Mouse (Mus musculus): Measurements from ENCODE around the gene Cldn13. TPM values are rescaled to one million over a fixed set of nuclear protein-coding genes. Genes with fewer than 3 reads are reported as not detected.

The Cldn13 gene
- polyA plus RNA-seq, 1 experiment from 2014 or later, result 2.5 TPM

- Histone ChIP-seq H3K9me3 (peaks cover 5% of the 10 kb centered on the region; the same call in 1 of the 2 replicates), H3K4me3 (no peak overlapping the region), H3K4me1 (no peaks in the 10 kb centered on the region), H3K4me2 (replicated peaks) (no peak overlapping the region), H3K27ac (replicated peaks) (no peak overlapping the region), H3K27me3 (no peaks in the 10 kb centered on the region), H3K9ac (replicated peaks) (no peak overlapping the region), H3K36me3 (no peaks in the 10 kb centered on the region)
- no peak for ATAC-seq (ENCODE audit: low FRiP score, low read depth)
- 75% methylated on average over 3 of the region's 3 CpGs for WGBS
These were observed 2.0 kb downstream of the Cldn13 start for GRCm38 (mm10) chr5:134913352-134913751.

- 92% methylated on average over 2 of the region's 2 CpGs for WGBS
- no peak overlapping the region for H3K27ac ChIP-seq (replicated peaks)
- no peak overlapping the region for H3K4me2 ChIP-seq (replicated peaks)
- no peaks in the 10 kb centered on the region for H3K36me3 ChIP-seq
- H3K4me3 ChIP-seq, result no peak overlapping the region
- no peaks in the 10 kb centered on the region for H3K9me3 ChIP-seq
- H3K27me3 ChIP-seq, result no peaks in the 10 kb centered on the region
- H3K9ac ChIP-seq (replicated peaks), result no peak overlapping the region
- ATAC-seq (ENCODE audit: low FRiP score, low read depth), result no peak
- no peaks in the 10 kb centered on the region for H3K4me1 ChIP-seq
These were observed 3.4 kb downstream of the Cldn13 start for GRCm38 (mm10) chr5:134911901-134912300.

DNA sequence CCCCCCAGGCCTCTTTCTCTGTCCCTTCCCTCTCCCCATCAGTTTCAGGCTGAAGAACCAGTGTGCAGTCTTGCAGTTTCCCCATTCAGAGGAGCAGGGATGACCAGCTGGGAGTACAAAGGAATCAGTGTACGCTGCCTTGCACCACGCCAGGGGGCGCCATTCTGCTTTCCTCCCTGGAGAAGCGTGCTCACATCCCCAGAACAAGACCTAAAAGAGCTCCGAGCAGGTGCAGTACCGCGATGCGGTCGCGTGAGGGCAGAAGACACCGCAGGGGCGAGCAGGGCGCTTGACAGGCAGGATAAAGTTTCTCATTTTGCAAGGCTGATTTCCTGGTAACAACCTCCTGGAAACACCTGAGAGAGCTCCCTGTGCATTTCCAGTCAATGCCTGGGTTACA, 8.2 kb downstream of the Cldn13 start:
- Histone ChIP-seq H3K36me3 (no peaks in the 10 kb centered on the region), H3K4me1 (no peaks in the 10 kb centered on the region), H3K4me2 (replicated peaks) (no peak overlapping the region), H3K9ac (replicated peaks) (no peak overlapping the region), H3K9me3 (no peaks in the 10 kb centered on the region), H3K27me3 (no peaks in the 10 kb centered on the region), H3K27ac (replicated peaks) (no peak overlapping the region), H3K4me3 (no peak overlapping the region)
- 0 out of 2 replicates have a peak, but pooled peaks have one; percentile 75 for ATAC-seq (ENCODE audit: low FRiP score, low read depth)
- 1% methylated on average over 13 of the region's 13 CpGs for WGBS

- no peak within 1 kb of the TSS for H3K4me3 ChIP-seq
- no peak within 1 kb of the TSS for H3K9ac ChIP-seq (replicated peaks)
- H3K9me3 ChIP-seq, result no peaks in the 10 kb centered on the region
- H3K4me1 ChIP-seq, result no peaks in the 10 kb centered on the region
- H3K36me3 ChIP-seq, result no peaks in the 10 kb centered on the region
- no peak within 1 kb of the TSS for H3K27ac ChIP-seq (replicated peaks)
- WGBS, result 73% methylated on average over 6 of the region's 6 CpGs
- no peak within 1 kb of the TSS for H3K4me2 ChIP-seq (replicated peaks)
- no peaks in the 10 kb centered on the region for H3K27me3 ChIP-seq
- no peak for ATAC-seq (ENCODE audit: low FRiP score, low read depth)
These were observed 8.7 kb downstream of the Cldn13 start, which contains the start of gene Tmem270 for GRCm38 (mm10) chr5:134906633-134907032. Gene Tmem270 (minus strand): TSS chr5:134906733.

- no peak overlapping the region for H3K4me2 ChIP-seq (replicated peaks)
- no peak overlapping the region for H3K9ac ChIP-seq (replicated peaks)
- no peaks in the 10 kb centered on the region for H3K36me3 ChIP-seq
- ATAC-seq (ENCODE audit: low FRiP score, low read depth), result no peak
- H3K9me3 ChIP-seq, result no peaks in the 10 kb centered on the region
- H3K4me1 ChIP-seq, result no peaks in the 10 kb centered on the region
- H3K27ac ChIP-seq (replicated peaks), result no peak overlapping the region
- no peaks in the 10 kb centered on the region for H3K27me3 ChIP-seq
- no peak overlapping the region for H3K4me3 ChIP-seq
- 76% methylated on average over 8 of the region's 8 CpGs for whole genome bisulfite sequencing
These were observed 13.7 kb downstream of the Cldn13 start for GRCm38 (mm10) chr5:134901644-134902027.

GRCm38 (mm10) chr5:134901012-134901643, 14.2 kb downstream of the Cldn13 start:
- Histone ChIP-seq H3K9ac (replicated peaks) (no peak overlapping the region), H3K27me3 (no peaks in the 10 kb centered on the region), H3K4me3 (no peak overlapping the region), H3K4me2 (replicated peaks) (no peak overlapping the region), H3K27ac (replicated peaks) (no peak overlapping the region), H3K4me1 (no peaks in the 10 kb centered on the region), H3K36me3 (no peaks in the 10 kb centered on the region), H3K9me3 (no peaks in the 10 kb centered on the region)
- 46% methylated on average over 12 of the region's 12 CpGs for WGBS
- ATAC-seq (ENCODE audit: low FRiP score, low read depth), result no peak

DNA sequence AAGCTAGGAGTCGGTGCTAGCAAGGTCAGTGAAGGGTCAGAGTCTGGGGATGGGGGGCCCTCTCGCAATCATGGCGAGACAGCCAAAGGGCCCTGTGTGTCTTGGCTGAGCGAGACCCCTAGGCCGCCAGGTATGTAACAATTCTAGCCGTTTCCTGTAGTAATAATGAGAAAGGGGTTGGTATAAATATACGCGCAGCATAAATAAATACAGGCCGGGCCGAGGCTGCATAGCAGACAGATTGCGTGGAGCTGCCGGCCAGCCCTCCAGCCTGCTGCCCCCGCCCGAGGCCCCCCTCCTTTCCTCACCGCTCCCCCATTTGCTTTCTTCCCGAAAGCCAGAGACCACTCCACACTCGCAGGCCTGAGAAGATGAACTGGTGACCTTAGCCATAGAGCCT, 17.7 kb downstream of the Cldn13 start:
- WGBS, result 82% methylated on average over 17 of the region's 17 CpGs
- H3K36me3 ChIP-seq, result no peaks in the 10 kb centered on the region
- H3K4me3 ChIP-seq, result no peak overlapping the region
- no peak for ATAC-seq (ENCODE audit: low FRiP score, low read depth)
- H3K4me2 ChIP-seq (replicated peaks), result no peak overlapping the region
- H3K4me1 ChIP-seq, result no peaks in the 10 kb centered on the region
- no peak overlapping the region for H3K27ac ChIP-seq (replicated peaks)
- H3K9ac ChIP-seq (replicated peaks), result no peak overlapping the region
- no peaks in the 10 kb centered on the region for H3K27me3 ChIP-seq
- H3K9me3 ChIP-seq, result no peaks in the 10 kb centered on the region

DNA sequence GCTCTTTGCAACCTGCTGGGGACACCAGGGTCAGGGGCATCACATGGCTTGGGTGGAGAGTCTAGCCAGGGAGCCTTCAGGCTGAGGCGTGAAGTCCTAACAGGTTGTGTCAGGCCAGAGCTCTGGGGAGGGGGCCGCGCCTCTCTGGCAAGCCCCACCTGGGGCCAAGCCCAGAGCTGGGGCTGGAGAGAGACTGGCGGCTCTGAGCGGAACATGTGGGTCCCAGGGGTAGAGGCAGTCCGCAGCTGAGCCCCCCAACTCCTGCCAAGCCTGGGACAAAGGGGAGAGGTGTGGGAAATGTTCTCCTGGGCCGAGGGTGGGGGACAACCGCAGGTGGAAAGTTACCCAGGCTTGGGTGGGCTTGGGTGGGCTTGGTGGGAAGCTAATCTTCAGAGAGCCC, 18.4 kb downstream of the Cldn13 start:
- H3K36me3 ChIP-seq, result no peaks in the 10 kb centered on the region
- no peaks in the 10 kb centered on the region for H3K27me3 ChIP-seq
- H3K4me1 ChIP-seq, result no peaks in the 10 kb centered on the region
- no peak overlapping the region for H3K27ac ChIP-seq (replicated peaks)
- WGBS, result 80% methylated on average over 8 of the region's 8 CpGs
- H3K4me2 ChIP-seq (replicated peaks), result no peak overlapping the region
- H3K4me3 ChIP-seq, result no peak overlapping the region
- no peak overlapping the region for H3K9ac ChIP-seq (replicated peaks)
- ATAC-seq (ENCODE audit: low FRiP score, low read depth), result no peak
- H3K9me3 ChIP-seq, result no peaks in the 10 kb centered on the region

- 80% methylated on average over 8 of the region's 8 CpGs for WGBS
- Histone ChIP-seq H3K4me1 (no peaks in the 10 kb centered on the region), H3K9me3 (no peaks in the 10 kb centered on the region), H3K27me3 (no peaks in the 10 kb centered on the region), H3K36me3 (no peaks in the 10 kb centered on the region), H3K4me2 (replicated peaks) (no peak overlapping the region), H3K4me3 (no peak overlapping the region), H3K9ac (replicated peaks) (no peak overlapping the region), H3K27ac (replicated peaks) (no peak overlapping the region)
- ATAC-seq (ENCODE audit: low FRiP score, low read depth), result no peak
These were observed 20.0 kb downstream of the Cldn13 start for GRCm38 (mm10) chr5:134895291-134895690.

DNA sequence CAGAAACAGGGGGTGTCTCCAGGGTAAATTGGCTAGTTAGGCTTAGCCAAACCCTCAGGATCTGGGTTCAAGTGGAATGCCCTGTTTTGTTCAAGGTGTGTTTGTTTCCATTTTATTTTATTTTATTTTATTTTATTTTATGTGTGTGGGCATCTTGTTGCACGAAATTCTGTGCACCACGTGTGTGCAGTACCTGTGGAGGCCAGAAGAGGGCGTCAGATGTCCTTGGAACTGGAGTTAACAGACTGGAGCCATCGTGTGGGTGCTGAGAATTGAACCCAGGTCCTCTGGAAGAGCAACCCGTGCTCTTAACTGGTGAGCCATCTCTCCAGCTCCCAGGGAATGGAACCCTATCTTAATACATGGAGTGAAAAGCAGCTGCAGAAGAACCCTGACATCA, 22.6 kb downstream of the Cldn13 start:
- 83% methylated on average over 5 of the region's 5 CpGs for WGBS
- H3K4me1 ChIP-seq, result 0 out of 2 replicates have a peak, but pooled peaks cover 1% of the 10 kb centered on the region
- ATAC-seq (ENCODE audit: low FRiP score, low read depth), result no peak
- no peak overlapping the region for H3K9ac ChIP-seq (replicated peaks)
- no peak overlapping the region for H3K27ac ChIP-seq (replicated peaks)
- H3K36me3 ChIP-seq, result no peaks in the 10 kb centered on the region
- no peak overlapping the region for H3K4me2 ChIP-seq (replicated peaks)
- no peak overlapping the region for H3K4me3 ChIP-seq
- H3K27me3 ChIP-seq, result no peaks in the 10 kb centered on the region
- H3K9me3 ChIP-seq, result no peaks in the 10 kb centered on the region

GRCm38 (mm10) chr5:134891552-134891951, 23.8 kb downstream of the Cldn13 start:
- Histone ChIP-seq H3K4me3 (no peak overlapping the region), H3K9ac (replicated peaks) (no peak overlapping the region), H3K27ac (replicated peaks) (no peak overlapping the region), H3K27me3 (no peaks in the 10 kb centered on the region), H3K4me2 (replicated peaks) (no peak overlapping the region), H3K9me3 (no peaks in the 10 kb centered on the region), H3K36me3 (no peaks in the 10 kb centered on the region), H3K4me1 (0 out of 2 replicates have a peak, but pooled peaks cover 4% of the 10 kb centered on the region)
- ATAC-seq (ENCODE audit: low FRiP score, low read depth), result no peak
- 65% methylated on average over 8 of the region's 8 CpGs for WGBS

GRCm38 (mm10) chr5:134890601-134891054, 24.7 kb downstream of the Cldn13 start:
- Histone ChIP-seq H3K27me3 (no peaks in the 10 kb centered on the region), H3K27ac (replicated peaks) (no peak overlapping the region), H3K4me2 (replicated peaks) (no peak overlapping the region), H3K4me3 (no peak overlapping the region), H3K9me3 (no peaks in the 10 kb centered on the region), H3K4me1 (0 out of 2 replicates have a peak, but pooled peaks cover 4% of the 10 kb centered on the region), H3K36me3 (no peaks in the 10 kb centered on the region), H3K9ac (replicated peaks) (no peak overlapping the region)
- ATAC-seq (ENCODE audit: low FRiP score, low read depth), result no peak
- 87% methylated on average over 6 of the region's 6 CpGs for WGBS

DNA sequence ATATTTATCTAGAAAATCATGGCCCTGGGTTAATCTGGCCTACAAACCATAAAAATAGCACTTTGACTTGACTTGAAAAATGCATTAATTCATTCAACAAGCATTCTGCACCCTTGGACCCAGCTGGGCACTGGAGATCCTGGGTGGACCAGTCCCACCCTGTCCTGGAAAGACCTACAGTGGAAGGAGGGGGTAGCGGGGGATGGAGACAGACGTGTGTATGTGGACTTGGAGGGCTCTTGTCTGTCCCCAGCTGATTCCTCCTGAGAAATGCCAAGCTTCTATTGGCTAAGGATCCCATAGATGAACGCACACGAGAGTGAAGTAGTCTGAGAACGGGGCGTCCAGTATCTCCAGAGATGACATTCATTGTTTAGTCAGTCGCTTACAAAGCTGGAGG, 26.8 kb downstream of the Cldn13 start:
- H3K4me2 ChIP-seq (replicated peaks), result no peak overlapping the region
- ATAC-seq (ENCODE audit: low FRiP score, low read depth), result no peak
- H3K4me1 ChIP-seq, result 0 out of 2 replicates have a peak, but pooled peaks cover 4% of the 10 kb centered on the region
- no peak overlapping the region for H3K4me3 ChIP-seq
- no peak overlapping the region for H3K27ac ChIP-seq (replicated peaks)
- no peaks in the 10 kb centered on the region for H3K27me3 ChIP-seq
- no peaks in the 10 kb centered on the region for H3K9me3 ChIP-seq
- H3K9ac ChIP-seq (replicated peaks), result no peak overlapping the region
- WGBS, result 83% methylated on average over 7 of the region's 7 CpGs
- no peaks in the 10 kb centered on the region for H3K36me3 ChIP-seq
